Mouse (Mus musculus) stomach, embryonic 15.5 days (tissue): ENCODE results near the gene Bnc2. TPM values are rescaled to one million over a fixed set of nuclear protein-coding genes. Genes with fewer than 3 reads are reported as not detected.
A peak's percentile ranks its signal among the peaks of the same experiment; 100 is the strongest.

Experiments
- ATAC-seq: fragments of 200-750 bp; cut with Nextera tagmentation; 2 replicates; pipeline ENCODE4 v1.8.0; 2017; ENCODE audit warnings: low read depth, moderate number of reproducible peaks, moderate TSS enrichment; ENCODE audit not compliant: insufficient read depth, low FRiP score
- H3K27ac ChIP-seq: fragments of 300-500 bp; sonication (generic); 2 replicates; pipeline ENCODE4 v1.5.1; 2015; ENCODE audit warnings: mild to moderate bottlenecking, inconsistent platforms
- H3K27me3 ChIP-seq: fragments of 300-500 bp; sonication (generic); replicated peaks from 2 replicates; pipeline ENCODE4 v1.6.1; 2015; ENCODE audit warnings: inconsistent platforms
- H3K36me3 ChIP-seq: fragments of 300-500 bp; sonication (generic); 2 replicates; pipeline ENCODE4 v1.6.1; 2015; ENCODE audit warnings: inconsistent platforms
- H3K4me1 ChIP-seq: fragments of 300-500 bp; sonication (generic); 2 replicates; pipeline ENCODE4 v1.6.1; 2015; ENCODE audit warnings: inconsistent platforms
- H3K4me2 ChIP-seq: fragments of 300-500 bp; sonication (generic); 2 replicates; pipeline ENCODE4 v1.6.1; 2015; ENCODE audit warnings: mild to moderate bottlenecking, inconsistent platforms
- H3K4me3 ChIP-seq: fragments of 300-500 bp; sonication (generic); replicated peaks from 2 replicates; pipeline ENCODE4 v1.5.1; 2015; ENCODE audit warnings: inconsistent platforms
- H3K9ac ChIP-seq: fragments of 300-500 bp; sonication (generic); 2 replicates; pipeline ENCODE4 v1.6.1; 2015; ENCODE audit warnings: inconsistent platforms
- H3K9me3 ChIP-seq: fragments of 300-500 bp; sonication (generic); 2 replicates; pipeline ENCODE4 v1.6.1; 2016; ENCODE audit warnings: inconsistent platforms
- WGBS: fragments of 180-500 bp; shearing (Covaris S2); methylation state at CpG from one replicate; pipeline ENCODE4 v1.1.7; 2015; 5-methylcytosine and 5-hydroxymethylcytosine counted together
- polyA plus RNA-seq: library from polyadenylated mRNA; unstranded; fragments of >200 nt; fragmentation: Nextera tagmentation; extraction: Ambion mirVana; gene quantifications from 2 replicates; pipeline ENCODE4 v1.2.1, GENCODE M21; 2015

The Bnc2 gene
- polyA plus RNA-seq, 1 experiment from 2014 or later, result 18.0 TPM

- peak overlapping the region; percentile 25 for H3K4me2 ChIP-seq
- H3K4me1 ChIP-seq, result no peaks in the 10 kb centered on the region
- no peak overlapping the region for H3K4me3 ChIP-seq
- no peak overlapping the region for H3K9ac ChIP-seq
- peak overlapping the region; percentile 23 for H3K27ac ChIP-seq
- H3K9me3 ChIP-seq, result no peaks in the 10 kb centered on the region
- H3K36me3 ChIP-seq, result no peaks in the 10 kb centered on the region
- WGBS, result 49% methylated on average over 12 of the region's 12 CpGs
- no peaks in the 10 kb centered on the region for H3K27me3 ChIP-seq
- no peak for ATAC-seq
Observed at GRCm38 (mm10) chr4:84668949-84669605, 6.0 kb downstream of the Bnc2 start.

DNA sequence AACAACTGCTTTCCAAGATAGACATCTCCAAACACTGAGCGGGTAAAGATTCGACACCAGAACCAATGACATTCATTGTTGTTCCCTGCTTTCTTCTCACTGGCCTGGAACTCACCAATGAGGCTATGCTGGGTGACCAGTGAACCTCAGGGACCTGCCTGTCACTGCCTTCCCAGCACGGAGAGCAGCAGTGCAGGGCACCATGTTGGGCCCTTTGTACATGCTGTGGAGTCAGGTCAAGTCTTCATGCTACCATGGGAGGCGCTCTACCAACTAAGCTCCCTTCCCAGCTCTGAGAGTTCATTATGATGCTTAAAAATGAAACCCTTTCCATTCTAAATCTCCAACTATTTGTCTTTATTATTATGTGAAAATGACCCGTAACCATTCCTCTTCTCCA is 6.8 kb downstream of the Bnc2 start:
- no peaks in the 10 kb centered on the region for H3K27me3 ChIP-seq
- no peak overlapping the region for H3K4me3 ChIP-seq
- H3K27ac ChIP-seq, result no peak overlapping the region
- H3K36me3 ChIP-seq, result no peaks in the 10 kb centered on the region
- H3K4me1 ChIP-seq, result no peaks in the 10 kb centered on the region
- no peaks in the 10 kb centered on the region for H3K9me3 ChIP-seq
- WGBS, result 87% methylated on average over 5 of the region's 5 CpGs
- no peak overlapping the region for H3K4me2 ChIP-seq
- no peak overlapping the region for H3K9ac ChIP-seq
- no peak for ATAC-seq

DNA sequence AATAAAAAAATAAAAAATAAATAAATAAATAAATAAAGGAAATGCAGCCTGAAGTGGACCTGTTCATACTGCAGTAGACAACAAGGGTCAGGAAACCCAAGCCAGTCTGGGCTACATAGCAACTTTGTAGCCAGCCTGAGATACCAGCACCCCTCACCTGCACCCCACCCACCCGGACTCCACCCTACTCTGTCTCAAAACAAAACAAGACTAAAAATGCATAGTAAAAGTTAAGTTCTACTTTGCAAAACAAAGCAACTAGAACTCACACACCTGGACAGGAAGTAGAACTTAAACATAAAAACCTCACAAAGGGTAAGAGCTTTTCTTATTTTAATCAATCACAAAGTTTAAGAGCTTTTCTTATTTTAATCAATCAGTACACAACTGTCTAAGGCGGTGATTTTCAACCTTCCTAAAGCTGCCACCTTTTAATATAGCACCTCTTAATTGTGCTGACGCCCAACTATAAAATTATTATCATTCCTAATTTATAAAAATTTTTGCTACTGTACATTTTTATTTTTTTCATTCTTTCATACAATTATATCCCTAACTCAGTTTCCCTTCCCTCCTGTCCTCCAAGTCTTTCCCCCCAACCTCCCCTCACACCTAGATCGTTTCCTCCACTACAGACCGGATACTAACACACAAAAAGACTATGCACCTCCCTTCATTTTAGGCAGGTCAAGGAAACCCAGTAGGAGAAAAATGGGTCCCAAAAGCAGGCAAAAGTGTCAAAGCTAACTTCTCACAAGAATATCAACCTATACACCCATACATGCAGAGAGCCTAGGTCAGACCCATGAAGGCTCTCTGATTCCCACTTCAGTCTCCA is 12.6 kb downstream of the Bnc2 start:
- H3K27me3 ChIP-seq, result no peaks in the 10 kb centered on the region
- no peak overlapping the region for H3K4me3 ChIP-seq
- H3K9me3 ChIP-seq, result no peaks in the 10 kb centered on the region
- no peaks in the 10 kb centered on the region for H3K36me3 ChIP-seq
- H3K4me2 ChIP-seq, result no peak overlapping the region
- no peak overlapping the region for H3K9ac ChIP-seq
- H3K4me1 ChIP-seq, result no peaks in the 10 kb centered on the region
- no peak for ATAC-seq
- 80% methylated on average over 5 of the region's 5 CpGs for WGBS
- no peak overlapping the region for H3K27ac ChIP-seq

- Histone ChIP-seq H3K36me3 (no peaks in the 10 kb centered on the region), H3K9ac (no peak overlapping the region), H3K27me3 (no peaks in the 10 kb centered on the region), H3K9me3 (no peaks in the 10 kb centered on the region), H3K4me2 (no peak overlapping the region), H3K4me3 (no peak overlapping the region), H3K4me1 (no peaks in the 10 kb centered on the region), H3K27ac (no peak overlapping the region)
- ATAC-seq, result no peak
- WGBS, result 66% methylated on average over 3 of the region's 3 CpGs
Observed at GRCm38 (mm10) chr4:84661341-84661740, 13.7 kb downstream of the Bnc2 start.

DNA sequence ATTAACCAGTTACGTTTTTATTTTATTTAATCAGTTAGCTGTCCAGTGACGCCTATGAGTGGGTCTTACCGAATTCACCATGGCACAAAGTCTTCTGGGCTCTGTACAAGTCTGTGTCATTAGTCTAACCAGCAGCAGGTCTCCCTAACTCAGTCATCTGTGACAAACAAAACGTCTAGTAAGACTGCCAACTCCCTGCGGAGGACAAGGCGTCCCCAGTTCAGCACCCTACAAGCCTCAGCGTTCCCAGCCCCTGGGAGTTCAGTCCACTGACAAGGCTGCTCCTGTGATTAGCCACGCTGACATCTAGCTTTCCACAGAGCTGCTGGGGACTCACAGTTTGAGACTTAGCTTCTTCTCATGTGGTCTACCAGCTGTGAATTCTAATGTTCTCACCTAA is 23.3 kb downstream of the Bnc2 start:
- no peak overlapping the region for H3K27ac ChIP-seq
- no peak overlapping the region for H3K4me3 ChIP-seq
- no peaks in the 10 kb centered on the region for H3K4me1 ChIP-seq
- H3K9me3 ChIP-seq, result no peaks in the 10 kb centered on the region
- H3K4me2 ChIP-seq, result no peak overlapping the region
- no peak for ATAC-seq
- no peaks in the 10 kb centered on the region for H3K27me3 ChIP-seq
- H3K36me3 ChIP-seq, result no peaks in the 10 kb centered on the region
- 59% methylated on average over 8 of the region's 8 CpGs for WGBS
- no peak overlapping the region for H3K9ac ChIP-seq

DNA sequence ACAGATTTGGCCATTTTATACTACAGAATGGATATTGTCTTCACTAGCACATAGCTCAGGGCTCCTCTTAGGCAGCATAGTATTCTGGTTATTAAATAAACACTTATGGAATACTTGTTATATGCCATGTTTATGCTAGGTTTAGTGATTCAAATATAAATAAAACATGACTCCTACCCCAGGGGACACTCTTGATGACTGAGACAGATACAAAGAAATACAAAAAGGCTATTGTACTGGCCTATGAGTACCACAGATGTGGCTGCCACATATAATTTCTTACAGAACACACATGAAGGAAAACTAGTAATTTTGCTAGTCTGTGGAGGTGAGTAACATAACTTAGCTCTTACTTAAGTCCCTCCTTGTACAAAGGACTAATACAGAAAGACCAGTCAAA is 28.5 kb downstream of the Bnc2 start:
- no peaks in the 10 kb centered on the region for H3K9me3 ChIP-seq
- ATAC-seq, result no peak
- no peak overlapping the region for H3K27ac ChIP-seq
- H3K4me2 ChIP-seq, result no peak overlapping the region
- no peak overlapping the region for H3K4me3 ChIP-seq
- H3K27me3 ChIP-seq, result no peaks in the 10 kb centered on the region
- no peaks in the 10 kb centered on the region for H3K4me1 ChIP-seq
- no peak overlapping the region for H3K9ac ChIP-seq
- H3K36me3 ChIP-seq, result no peaks in the 10 kb centered on the region

GRCm38 (mm10) chr4:84639166-84639565 is 35.9 kb downstream of the Bnc2 start:
- Histone ChIP-seq H3K9ac (no peak overlapping the region), H3K36me3 (no peaks in the 10 kb centered on the region), H3K27me3 (no peaks in the 10 kb centered on the region), H3K4me3 (no peak overlapping the region), H3K4me1 (peaks cover 18% of the 10 kb centered on the region; the same call in 1 of the 2 replicates), H3K9me3 (no peaks in the 10 kb centered on the region), H3K27ac (no peak overlapping the region), H3K4me2 (no peak overlapping the region)
- ATAC-seq, result no peak
- WGBS, result 61% methylated on average over 6 of the region's 6 CpGs

DNA sequence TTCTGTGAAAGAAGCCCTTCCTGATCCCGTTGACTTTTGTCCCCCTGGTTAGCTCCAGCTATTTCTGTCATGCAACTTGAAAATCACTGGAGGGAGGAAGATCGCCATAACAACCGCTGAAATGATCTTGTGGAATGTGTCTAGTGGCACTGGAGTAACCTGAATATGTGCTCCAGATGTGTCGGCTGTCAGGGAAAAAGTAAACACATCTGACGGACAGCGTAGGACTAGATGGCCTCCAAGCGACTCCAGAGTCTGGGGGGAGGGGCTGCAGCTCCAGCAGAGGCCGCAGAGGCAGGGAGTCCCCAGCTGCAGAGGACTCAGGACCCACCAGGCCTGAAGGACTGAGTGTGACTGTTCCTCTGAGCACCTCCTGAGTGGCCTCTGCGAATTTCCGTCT is 37.4 kb downstream of the Bnc2 start:
- Histone ChIP-seq H3K27me3 (no peaks in the 10 kb centered on the region), H3K4me1 (peaks cover 30% of the 10 kb centered on the region), H3K9ac (no peak overlapping the region), H3K4me3 (no peak overlapping the region), H3K36me3 (no peaks in the 10 kb centered on the region), H3K4me2 (peak overlapping the region; percentile 34), H3K27ac (peak overlapping the region; percentile 77), H3K9me3 (no peaks in the 10 kb centered on the region)
- 5% methylated on average over 10 of the region's 10 CpGs for WGBS
- peak; percentile 51; the same call in 1 of the 2 replicates for ATAC-seq

DNA sequence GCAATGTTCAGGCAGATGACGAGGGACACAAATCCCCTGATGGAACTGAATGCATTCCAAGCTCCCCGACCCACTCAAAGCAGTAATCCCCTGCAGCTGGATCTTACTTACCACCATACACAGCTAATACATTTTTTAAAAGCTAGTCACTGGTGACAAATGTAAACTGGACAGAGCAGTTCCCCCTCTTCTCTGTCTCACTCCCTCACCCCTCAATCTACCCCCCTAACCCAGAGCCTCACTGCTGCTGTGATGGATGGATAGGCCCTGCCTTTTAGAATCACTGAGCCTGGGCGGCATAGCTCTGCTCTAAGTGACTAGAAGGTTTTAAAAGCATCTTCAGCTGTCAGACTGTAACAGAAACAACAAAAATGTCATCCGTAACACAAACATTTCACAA is 40.3 kb downstream of the Bnc2 start:
- Histone ChIP-seq H3K36me3 (no peaks in the 10 kb centered on the region), H3K27ac (peak overlapping the region; percentile 57), H3K9me3 (no peaks in the 10 kb centered on the region), H3K4me2 (no peak overlapping the region), H3K4me3 (no peak overlapping the region), H3K9ac (no peak overlapping the region), H3K27me3 (no peaks in the 10 kb centered on the region), H3K4me1 (peaks cover 30% of the 10 kb centered on the region)
- 24% methylated on average over 4 of the region's 4 CpGs for WGBS
- peak; percentile 31; the same call in 1 of the 2 replicates for ATAC-seq

GRCm38 (mm10) chr4:84633991-84634390 is 41.1 kb downstream of the Bnc2 start:
- peaks cover 30% of the 10 kb centered on the region for H3K4me1 ChIP-seq
- no peak for ATAC-seq
- no peak overlapping the region for H3K4me2 ChIP-seq
- H3K9ac ChIP-seq, result no peak overlapping the region
- no peaks in the 10 kb centered on the region for H3K27me3 ChIP-seq
- H3K36me3 ChIP-seq, result no peaks in the 10 kb centered on the region
- no peaks in the 10 kb centered on the region for H3K9me3 ChIP-seq
- WGBS, result 39% methylated on average over 1 of the region's 1 CpGs
- H3K4me3 ChIP-seq, result no peak overlapping the region
- H3K27ac ChIP-seq, result peak overlapping the region; percentile 57

DNA sequence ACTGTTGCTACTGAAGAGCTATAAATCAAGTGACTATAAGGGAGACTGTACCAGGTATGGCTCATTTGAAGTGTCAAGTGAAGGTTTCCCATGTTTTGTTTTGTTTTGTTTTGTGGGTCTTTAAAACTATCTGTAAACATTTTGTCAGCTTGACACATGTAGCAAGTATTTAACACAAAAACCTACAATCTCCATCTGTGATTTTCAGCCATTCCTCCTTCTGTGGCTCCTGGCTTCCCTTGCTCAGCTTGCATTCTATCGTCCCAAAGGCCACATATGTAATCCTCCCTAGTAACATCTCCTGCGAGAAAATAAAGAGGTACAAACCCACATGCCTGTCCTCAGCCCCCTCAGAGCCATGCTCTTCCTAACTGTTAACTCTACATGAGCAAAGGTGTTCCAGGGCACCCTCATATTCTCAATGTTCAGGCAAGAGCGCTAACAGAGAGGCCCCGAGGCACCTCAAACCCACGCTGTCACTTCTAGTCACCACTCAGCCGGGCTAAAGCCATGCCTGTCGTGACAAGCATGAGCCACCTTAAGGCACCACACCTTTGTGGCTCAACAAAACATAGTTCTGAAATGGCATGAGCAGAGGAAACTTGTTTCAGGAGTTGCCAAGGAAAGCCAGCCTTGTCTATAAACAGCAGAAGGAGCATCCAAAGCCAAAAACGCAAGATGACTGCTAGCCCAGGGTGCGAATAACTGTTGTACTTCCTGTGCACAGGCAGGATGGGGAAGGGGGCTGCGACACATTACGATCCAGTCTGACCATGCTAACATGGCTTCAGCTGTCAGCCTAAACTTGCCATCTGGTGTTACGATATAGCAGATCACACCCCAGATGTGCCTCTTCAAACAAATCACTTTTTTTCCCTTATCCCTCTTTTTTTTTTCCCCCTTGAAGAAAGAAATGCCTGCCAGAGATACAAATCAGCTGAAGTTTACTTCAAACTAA is 42.0 kb downstream of the Bnc2 start:
- no peak overlapping the region for H3K4me2 ChIP-seq
- H3K4me1 ChIP-seq, result peaks cover 34% of the 10 kb centered on the region
- H3K4me3 ChIP-seq, result no peak overlapping the region
- no peaks in the 10 kb centered on the region for H3K9me3 ChIP-seq
- no peak overlapping the region for H3K9ac ChIP-seq
- ATAC-seq, result no peak
- H3K27ac ChIP-seq, result peak overlapping the region; percentile 14; the same call in 1 of the 2 replicates
- WGBS, result 38% methylated on average over 12 of the region's 12 CpGs
- no peaks in the 10 kb centered on the region for H3K36me3 ChIP-seq
- no peaks in the 10 kb centered on the region for H3K27me3 ChIP-seq
